Mouse (Mus musculus) left cerebral cortex, postnatal 36 days (tissue): ENCODE data around the gene Rgs4. TPM values are rescaled to one million over a fixed set of nuclear protein-coding genes. Genes with fewer than 3 reads are reported as not detected.

ENCODE experiments used
- DNase-seq, 2 experiments: peaks; one replicate each; pipeline ENCODE4 v3.0.0; 2021 to 2022; ENCODE audit warnings: low spot score in 2 of 2, mixed read lengths in 1 of 2
- intact Hi-C: fragments of 180-260 bp; cut with DNase I; formaldehyde crosslinking; loops from one replicate; pipeline ENCODE4 v1.15.1; 2025
- total RNA-seq, 2 experiments: library from RNA; stranded (reverse); gene quantifications; 2 replicates each; pipeline ENCODE4 v1.2.3; 2021

Rgs4 gene
- total RNA-seq, 2 experiments from 2014 or later = 425 to 565 TPM

DNA sequence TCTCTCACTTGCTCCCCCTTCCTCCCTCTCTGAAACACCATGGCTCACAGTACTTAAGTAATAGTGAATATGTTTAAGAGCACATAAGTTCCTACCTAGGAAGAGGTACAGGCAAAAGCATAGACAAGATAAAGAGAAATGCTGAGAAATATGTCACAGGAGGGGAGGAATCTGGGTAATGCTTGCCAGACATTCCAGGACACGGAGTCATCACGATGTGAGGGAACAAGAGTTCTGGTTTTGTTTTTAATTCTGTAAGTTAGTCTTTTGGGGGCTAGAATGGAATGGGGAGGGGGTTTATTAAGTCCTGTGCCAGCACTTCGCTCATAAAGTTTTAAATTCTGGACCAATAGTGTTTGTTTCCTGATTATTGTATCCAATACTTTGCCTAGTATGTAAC, 52.1 kb downstream of the Rgs4 start:
- intact Hi-C loops = no loop called here
- DNase-seq = no peak

DNA sequence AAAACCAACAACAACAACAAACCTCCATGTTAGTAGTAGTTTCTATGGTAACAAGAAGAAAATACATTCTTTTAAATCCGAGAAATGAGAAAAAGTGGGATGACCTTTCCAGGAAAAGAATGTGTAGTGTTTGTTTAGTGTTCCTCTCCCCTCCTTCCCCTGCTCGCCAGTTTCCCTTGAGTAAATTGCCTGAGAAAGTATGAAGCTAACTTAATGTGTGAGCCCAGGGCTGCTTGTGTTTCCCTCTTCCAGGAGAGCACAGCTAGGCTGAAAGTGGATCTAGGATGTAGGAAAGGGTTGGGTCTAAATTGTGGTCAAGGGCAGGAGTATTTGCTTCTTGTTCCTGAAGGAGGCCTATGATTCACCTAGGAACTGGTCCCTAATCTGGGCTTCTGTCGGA, 53.9 kb downstream of the Rgs4 start:
- intact Hi-C loops = no loop called here

GRCm38 (mm10) chr1:169693040-169693439, 54.4 kb downstream of the Rgs4 start:
- intact Hi-C loops = no loop called here
- DNase-seq = no peak

More for the DNA sequence above, 53.9 kb downstream of the Rgs4 start:
- no peak for DNase-seq

Other genes starting within 250 kb of the Rgs4 start
- gene Nuf2, start 216.2 kb downstream of the Rgs4 start, total RNA-seq = 1 to 10 TPM; 1.4 to 1.6 TPM
- 10 to 100 TPM; 42.8 to 45.8 TPM for gene Rgs5, start 92.1 kb downstream of the Rgs4 start, total RNA-seq
- gene Ccdc190, start 181.0 kb upstream of the Rgs4 start, total RNA-seq = 10 to 100 TPM; 16.0 to 16.6 TPM
- gene Hsd17b7, start 221.6 kb upstream of the Rgs4 start, total RNA-seq = 10 to 100 TPM; 14.4 to 14.5 TPM